Mouse (Mus musculus) embryo, embryonic 9.5 days (tissue): Measurements from ENCODE around the gene Gm47429.
"Not testable (repeated sequence)": the region's sequence is repeated elsewhere in the genome, so short reads cannot be mapped to it uniquely, and the experiment has no call there.

Source experiments
- DNase-seq: peaks from one replicate; pipeline ENCODE4 v3.0.0-alpha.2; 2017; ENCODE audit errors: extremely low spot score

Gm47429 gene

DNA sequence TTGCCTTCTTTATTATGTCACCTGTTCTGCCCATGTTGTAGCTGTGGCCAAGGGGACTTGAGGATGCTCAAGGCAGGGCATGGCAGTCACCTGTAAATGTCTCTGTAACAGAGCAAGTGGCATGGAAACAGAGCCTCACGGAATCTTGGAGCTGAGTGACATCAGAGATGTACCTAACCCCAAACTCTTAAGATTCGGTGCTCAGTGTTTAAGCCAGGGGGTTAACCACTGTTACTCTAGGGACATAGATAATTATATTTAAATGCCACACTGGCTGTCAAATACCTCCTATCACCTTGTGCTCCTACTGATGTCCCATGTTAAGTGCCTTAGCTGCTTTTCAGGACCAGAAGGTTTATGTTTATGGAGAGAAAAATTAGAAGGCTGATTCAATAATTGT is at the start of gene Gm47429:
TSS of gene Gm47429 (minus strand) at position 101 of the 400 bp plus-strand sequence.
- no peak for DNase-seq

GRCm38 (mm10) chr13:50488510-50488909 is 44.8 kb upstream of the Gm47429 start:
- not testable (repeated sequence) for DNase-seq

- no peak for DNase-seq
Observed at GRCm38 (mm10) chr13:50467007-50467406, 23.3 kb upstream of the Gm47429 start, which contains the start of gene Nutm2. TSS of gene Nutm2 (plus strand) at chr13:50467307.

- peak; percentile 12 for DNase-seq
Observed at GRCm38 (mm10) chr13:50464621-50465562, 21.2 kb upstream of the Gm47429 start.

- not testable (repeated sequence) for DNase-seq
Observed at GRCm38 (mm10) chr13:50460433-50460832, 16.7 kb upstream of the Gm47429 start.

DNA sequence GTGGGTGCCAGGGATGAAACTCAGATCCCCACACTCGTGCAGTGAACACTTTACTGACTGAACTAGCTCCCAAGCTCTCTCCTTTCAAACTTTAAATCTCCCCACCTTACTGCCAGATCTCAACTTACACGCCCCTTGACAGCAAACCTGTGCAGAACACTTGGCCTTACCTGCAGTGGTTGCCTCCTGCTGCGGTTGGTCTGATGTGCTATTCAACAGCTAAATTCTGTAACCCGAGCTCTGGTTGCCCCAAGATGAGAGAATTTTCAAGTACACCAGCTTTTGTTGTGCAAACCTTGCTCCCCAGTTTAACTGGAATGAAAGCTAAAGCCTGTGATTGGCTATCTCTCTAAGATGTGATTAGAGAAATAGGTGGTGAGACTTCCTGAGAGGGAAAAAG is 9.7 kb upstream of the Gm47429 start:
- DNase-seq, result no peak

DNA sequence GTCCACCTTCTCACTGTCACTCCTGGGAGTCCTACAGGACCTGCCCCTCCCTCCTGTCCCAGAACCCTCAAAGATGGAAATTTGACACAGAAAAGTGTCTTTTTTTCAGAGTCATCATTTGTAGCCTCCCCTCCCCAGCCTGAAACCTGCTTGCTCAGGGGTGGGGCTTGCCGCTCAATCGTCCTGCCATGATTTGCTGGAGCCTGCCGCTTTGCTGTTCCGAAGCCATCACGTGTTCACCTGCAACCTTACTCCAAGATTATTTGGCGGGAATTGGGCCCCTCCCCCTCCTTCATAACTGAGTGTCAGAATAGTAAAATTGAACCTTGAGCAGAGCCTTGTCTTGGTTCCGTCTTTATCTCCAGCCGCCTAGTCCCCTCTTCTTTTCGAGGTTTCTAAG is 8.6 kb upstream of the Gm47429 start:
- DNase-seq, result not testable (repeated sequence)

DNA sequence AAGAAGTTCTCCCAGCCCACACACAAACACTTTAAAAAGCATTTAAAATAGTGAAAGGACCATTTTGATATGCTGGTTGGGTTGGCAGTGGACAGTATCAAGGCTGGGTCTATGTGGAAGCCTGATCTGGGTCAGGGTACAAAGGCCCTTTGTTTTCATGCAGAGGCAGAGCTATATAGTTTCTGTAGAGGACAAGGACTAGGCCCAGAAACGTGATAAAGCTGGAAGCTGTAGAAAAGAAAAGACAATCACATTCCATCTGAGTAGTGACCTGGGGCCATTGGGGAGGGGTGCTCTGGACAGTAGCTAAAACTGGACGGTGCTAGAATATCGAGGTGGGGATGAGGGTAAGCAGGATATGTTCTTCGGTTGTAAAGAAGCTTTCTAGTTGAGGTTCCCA is 1.5 kb upstream of the Gm47429 start:
- no peak for DNase-seq

GRCm38 (mm10) chr13:50426686-50427085 is 17.0 kb downstream of the Gm47429 start:
- no peak for DNase-seq

DNA sequence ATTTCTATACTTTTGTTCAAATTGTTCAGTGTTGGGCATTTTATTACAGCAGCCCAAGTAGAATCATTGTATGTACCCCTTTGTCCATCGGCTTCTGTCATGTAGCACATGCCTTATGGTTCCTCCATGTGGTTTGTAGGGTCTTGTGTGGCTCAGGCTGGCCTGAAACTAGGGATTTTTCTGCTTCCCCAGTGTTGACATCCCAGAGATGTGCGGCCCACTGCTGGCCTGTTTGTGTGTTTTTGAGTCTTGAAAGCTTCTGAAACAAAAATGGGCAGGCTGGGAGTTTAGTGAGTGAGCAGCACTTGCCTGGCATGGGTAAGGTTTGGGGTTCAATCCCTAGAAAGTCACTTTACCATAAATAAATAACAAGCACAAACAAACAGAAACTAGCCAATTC is 19.2 kb downstream of the Gm47429 start:
- DNase-seq, result no peak

GRCm38 (mm10) chr13:50423625-50424209 is 20.0 kb downstream of the Gm47429 start:
- no peak for DNase-seq

- DNase-seq, result no peak
Observed at GRCm38 (mm10) chr13:50418421-50418820, 25.3 kb downstream of the Gm47429 start.

DNA sequence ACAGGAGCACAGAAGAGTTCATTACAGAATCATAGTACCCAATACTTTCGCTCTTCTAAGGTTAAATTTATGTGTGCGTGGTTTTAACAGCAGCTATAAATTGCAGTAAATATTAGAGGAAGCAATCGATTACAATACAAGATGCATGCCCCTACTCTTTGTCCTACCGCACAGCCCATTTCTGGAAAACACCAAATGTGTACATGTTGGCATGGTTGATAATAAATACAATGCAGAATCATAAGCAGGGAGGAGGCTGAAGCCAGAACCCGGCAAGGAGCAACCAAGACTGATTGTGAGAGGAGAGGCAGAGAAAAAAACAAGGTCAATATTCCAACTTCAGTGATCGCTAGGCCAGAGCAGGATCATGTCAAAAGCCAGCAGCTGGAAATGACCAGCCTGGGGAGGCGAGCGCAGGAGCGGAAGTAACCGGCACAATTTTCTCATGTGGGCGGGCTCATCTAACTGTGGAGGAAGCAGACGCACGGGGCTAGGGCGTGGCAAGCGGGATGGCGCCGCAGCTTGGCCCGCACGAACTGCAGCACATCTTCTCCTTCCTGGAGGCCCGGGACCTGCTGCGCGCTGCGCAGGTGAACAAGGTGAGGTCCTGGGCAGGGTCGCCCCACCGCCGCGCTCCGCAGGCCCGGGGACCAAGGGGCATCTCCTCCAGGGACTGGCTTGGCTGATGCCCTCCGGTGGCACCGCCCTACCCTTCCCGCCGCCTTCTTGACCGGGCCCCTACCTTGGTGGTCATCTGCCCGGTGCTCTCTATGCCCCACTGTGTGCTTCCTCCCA is 26.1 kb downstream of the Gm47429 start, which contains the start of gene Fbxw17:
TSS of gene Fbxw17 (plus strand) at position 476 of the 795 bp plus-strand sequence.
- DNase-seq, result peak; percentile 78
